Mouse (Mus musculus) hindbrain, embryonic 14.5 days (tissue): ENCODE measurements around the gene Frrs1. TPM values are rescaled to one million over a fixed set of nuclear protein-coding genes. Genes with fewer than 3 reads are reported as not detected.

Source experiments
- ATAC-seq: fragments of 200-750 bp; cut with Nextera tagmentation; 2 replicates; pipeline ENCODE4 v1.8.0; 2017; ENCODE audit warnings: moderate number of reproducible peaks, mild to moderate bottlenecking, moderate TSS enrichment, moderate library complexity; ENCODE audit not compliant: low FRiP score
- DNase-seq: peaks from one replicate; pipeline ENCODE4 v3.0.0-alpha.2; 2015; ENCODE audit warnings: low spot score
- H3K27ac ChIP-seq: fragments of 300-500 bp; sonication (generic); 2 replicates; pipeline ENCODE4 v1.5.1; 2014; ENCODE audit warnings: mild to moderate bottlenecking, moderate library complexity
- H3K27me3 ChIP-seq: fragments of 300-500 bp; sonication (generic); 2 replicates; pipeline ENCODE4 v1.6.1; 2014; ENCODE audit warnings: mild to moderate bottlenecking, low read length, mixed read lengths; ENCODE audit not compliant: control insufficient read depth, insufficient read depth
- H3K36me3 ChIP-seq: fragments of 300-500 bp; sonication (generic); replicated peaks from 2 replicates; pipeline ENCODE4 v1.6.1; 2014; ENCODE audit not compliant: control insufficient read depth, insufficient read depth
- H3K4me1 ChIP-seq: fragments of 300-500 bp; sonication (generic); replicated peaks from 2 replicates; pipeline ENCODE4 v1.6.1; 2014; ENCODE audit warnings: antibody characterized with exemption, low read length, mixed read lengths; ENCODE audit not compliant: control insufficient read depth, insufficient read depth
- H3K4me2 ChIP-seq: fragments of 300-500 bp; sonication (generic); replicated peaks from 2 replicates; pipeline ENCODE4 v1.6.1; 2014; ENCODE audit warnings: mild to moderate bottlenecking, moderate library complexity
- H3K4me3 ChIP-seq: fragments of 300-500 bp; sonication (generic); replicated peaks from 2 replicates; pipeline ENCODE4 v1.5.1; 2014; ENCODE audit warnings: mild to moderate bottlenecking, low read length
- H3K9ac ChIP-seq: fragments of 300-500 bp; sonication (generic); 2 replicates; pipeline ENCODE4 v1.6.1; 2014
- H3K9me3 ChIP-seq: fragments of 300-500 bp; sonication (generic); 2 replicates; pipeline ENCODE4 v1.6.1; 2016; ENCODE audit warnings: low read length; ENCODE audit not compliant: control insufficient read depth
- WGBS: fragments of 180-500 bp; shearing (Covaris S2); extraction: QIAGEN DNeasy Blood & Tissue Kit; methylation state at CpG from one replicate; pipeline ENCODE4 v1.1.7; 2014; 5-methylcytosine and 5-hydroxymethylcytosine counted together
- polyA plus RNA-seq: library from polyadenylated mRNA; unstranded; fragments of >200 nt; fragmentation: Nextera tagmentation; extraction: Ambion mirVana; gene quantifications from 2 replicates; pipeline ENCODE4 v1.2.1, GENCODE M21; 2014

Gene Frrs1
- polyA plus RNA-seq, 1 experiment from 2014 or later: 6.0 TPM

DNA sequence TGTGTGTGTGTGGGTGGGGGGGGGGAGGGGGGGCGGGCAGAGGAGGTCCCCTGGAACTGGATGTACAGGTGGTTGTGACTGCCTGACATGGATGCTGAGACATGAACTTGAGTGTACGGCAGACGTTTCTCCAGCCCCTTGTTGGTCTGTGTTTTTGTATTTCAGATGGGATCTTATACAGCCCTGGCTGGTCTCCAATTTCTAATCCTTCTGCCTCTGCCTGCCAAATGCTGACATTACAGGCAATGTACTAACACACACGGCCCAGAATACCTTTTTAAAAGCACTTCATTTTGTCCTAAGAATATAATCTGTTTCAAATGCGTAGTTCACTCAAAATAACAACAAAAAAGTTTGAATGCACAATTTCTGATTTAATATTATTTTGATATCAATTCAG, 27.9 kb upstream of the Frrs1 start:
- WGBS: 69% methylated on average over 5 of the region's 5 CpGs
- no peaks in the 10 kb centered on the region for H3K9me3 ChIP-seq
- DNase-seq (peak; percentile 36), ATAC-seq (no peak)
- H3K9ac ChIP-seq: no peak overlapping the region
- no peaks in the 10 kb centered on the region for H3K4me1 ChIP-seq
- no peak overlapping the region for H3K27ac ChIP-seq
- no peak overlapping the region for H3K4me3 ChIP-seq
- no peaks in the 10 kb centered on the region for H3K36me3 ChIP-seq
- no peaks in the 10 kb centered on the region for H3K27me3 ChIP-seq
- H3K4me2 ChIP-seq: no peak overlapping the region

DNA sequence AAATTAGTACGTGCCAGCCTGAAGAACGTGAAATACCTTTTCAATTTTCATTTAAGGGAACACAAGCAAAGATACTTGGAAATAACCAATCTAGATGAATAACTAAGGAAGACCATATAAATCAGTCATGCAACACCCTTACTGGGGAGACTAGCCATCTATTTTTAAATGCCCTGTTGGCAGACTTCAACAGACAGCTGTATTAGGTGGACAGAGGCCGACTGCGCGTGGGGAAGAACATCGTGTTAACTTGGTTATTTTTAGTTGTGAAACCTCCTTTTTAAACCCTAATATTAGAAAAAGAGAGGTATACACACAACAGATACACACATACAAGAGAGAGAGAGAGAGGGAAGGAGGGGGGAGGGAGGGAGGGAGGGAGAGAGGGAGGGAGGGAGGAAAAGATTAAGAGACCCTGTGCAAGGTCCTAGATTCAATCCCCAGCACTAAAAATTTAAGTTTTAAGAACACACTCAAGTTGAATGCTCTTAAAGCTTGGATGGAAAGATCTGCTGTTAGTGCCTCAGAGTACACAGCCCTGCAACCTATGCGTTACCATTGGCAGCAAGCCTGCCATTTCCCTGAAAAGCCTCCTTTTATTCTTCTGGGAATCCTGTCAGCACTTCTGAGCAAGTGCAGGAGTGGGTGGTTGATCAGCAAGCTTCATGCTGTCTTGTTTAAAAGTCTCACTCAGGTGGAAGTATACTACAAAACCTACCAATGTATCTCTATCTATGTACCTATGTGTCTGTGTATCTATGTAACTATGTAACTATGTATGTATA, 26.5 kb upstream of the Frrs1 start:
- no peak overlapping the region for H3K9ac ChIP-seq
- H3K27me3 ChIP-seq: no peaks in the 10 kb centered on the region
- H3K4me2 ChIP-seq: no peak overlapping the region
- no peaks in the 10 kb centered on the region for H3K9me3 ChIP-seq
- H3K4me1 ChIP-seq: no peaks in the 10 kb centered on the region
- ATAC-seq (no peak), DNase-seq (no peak)
- no peak overlapping the region for H3K4me3 ChIP-seq
- WGBS: 91% methylated on average over 7 of the region's 7 CpGs
- H3K36me3 ChIP-seq: no peaks in the 10 kb centered on the region
- no peak overlapping the region for H3K27ac ChIP-seq

DNA sequence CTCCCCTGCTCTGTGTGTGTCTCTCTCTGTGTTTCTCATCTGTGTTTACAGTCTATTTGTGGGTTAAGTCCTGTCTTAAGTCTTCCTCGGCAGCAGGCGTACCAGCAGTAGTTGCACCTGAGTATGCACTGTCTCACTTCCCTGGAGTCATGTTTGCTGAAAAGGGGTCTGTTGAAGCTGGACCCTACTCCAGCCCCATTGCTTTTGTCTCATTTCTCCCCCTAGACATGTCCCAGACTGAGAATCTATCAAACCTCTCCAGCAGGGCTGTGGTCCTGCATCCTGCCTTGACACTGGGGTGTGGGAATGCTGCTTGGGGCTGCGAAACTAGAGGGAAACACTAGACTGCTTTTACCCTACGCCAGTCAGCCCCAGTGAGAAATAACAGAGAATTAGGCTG, 25.8 kb upstream of the Frrs1 start:
- ATAC-seq (no peak), DNase-seq (no peak)
- Histone ChIP-seq H3K27ac (no peak overlapping the region), H3K4me2 (no peak overlapping the region), H3K9ac (no peak overlapping the region), H3K9me3 (no peaks in the 10 kb centered on the region), H3K4me1 (no peaks in the 10 kb centered on the region), H3K36me3 (no peaks in the 10 kb centered on the region), H3K27me3 (no peaks in the 10 kb centered on the region), H3K4me3 (no peak overlapping the region)
- WGBS: 86% methylated on average over 4 of the region's 4 CpGs

DNA sequence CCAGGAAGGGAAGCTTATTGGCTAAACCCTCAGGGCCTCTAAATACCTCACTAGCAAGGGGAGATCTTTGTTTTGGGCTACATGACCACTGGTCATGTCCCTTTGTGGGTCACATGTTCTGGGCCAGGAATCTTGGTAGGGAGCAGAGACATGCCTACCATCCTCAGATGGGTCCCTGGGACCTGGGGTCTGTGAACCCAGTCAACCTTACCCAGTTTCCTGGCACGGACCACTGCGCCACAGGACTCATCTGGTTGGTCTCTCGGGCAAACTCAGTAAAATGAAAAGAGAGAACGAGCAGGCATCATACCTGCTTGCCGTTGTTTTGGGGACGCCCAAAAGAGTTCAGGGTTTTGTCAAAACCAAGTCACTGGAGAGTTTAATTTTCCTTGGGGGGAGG, 25.0 kb upstream of the Frrs1 start:
- H3K9ac ChIP-seq: no peak overlapping the region
- ATAC-seq (no peak), DNase-seq (no peak)
- no peaks in the 10 kb centered on the region for H3K4me1 ChIP-seq
- H3K27me3 ChIP-seq: no peaks in the 10 kb centered on the region
- H3K27ac ChIP-seq: no peak overlapping the region
- H3K36me3 ChIP-seq: no peaks in the 10 kb centered on the region
- no peak overlapping the region for H3K4me3 ChIP-seq
- no peak overlapping the region for H3K4me2 ChIP-seq
- WGBS: 96% methylated on average over 6 of the region's 6 CpGs
- H3K9me3 ChIP-seq: no peaks in the 10 kb centered on the region

DNA sequence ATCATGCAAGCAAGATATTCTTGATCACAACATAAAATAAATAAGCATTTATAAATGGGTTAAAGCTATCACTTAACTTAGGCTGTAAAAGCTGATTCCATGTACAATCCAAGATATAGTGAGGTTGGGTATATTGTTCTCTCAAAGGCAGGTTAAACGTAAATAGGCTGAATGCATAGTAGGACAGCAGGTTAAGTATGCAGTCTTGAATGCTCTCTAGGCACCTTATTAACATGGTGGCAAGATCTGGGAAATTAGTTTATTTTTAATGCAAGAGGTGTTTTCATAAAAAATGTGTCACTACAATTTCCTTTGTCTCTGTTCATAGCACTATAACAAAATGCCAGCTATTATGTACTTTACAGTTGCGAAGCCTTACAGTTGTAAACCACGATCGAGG, 23.9 kb upstream of the Frrs1 start:
- Histone ChIP-seq H3K4me1 (no peaks in the 10 kb centered on the region), H3K27me3 (no peaks in the 10 kb centered on the region), H3K9ac (no peak overlapping the region; the same call in 1 of the 2 replicates), H3K4me3 (peak overlapping the region; percentile 23; the same call in 1 of the 2 replicates), H3K9me3 (no peaks in the 10 kb centered on the region), H3K27ac (no peak overlapping the region), H3K4me2 (peak overlapping the region; percentile 53), H3K36me3 (no peaks in the 10 kb centered on the region)
- DNase-seq (no peak), ATAC-seq (no peak)
- 77% methylated on average over 4 of the region's 4 CpGs for WGBS

DNA sequence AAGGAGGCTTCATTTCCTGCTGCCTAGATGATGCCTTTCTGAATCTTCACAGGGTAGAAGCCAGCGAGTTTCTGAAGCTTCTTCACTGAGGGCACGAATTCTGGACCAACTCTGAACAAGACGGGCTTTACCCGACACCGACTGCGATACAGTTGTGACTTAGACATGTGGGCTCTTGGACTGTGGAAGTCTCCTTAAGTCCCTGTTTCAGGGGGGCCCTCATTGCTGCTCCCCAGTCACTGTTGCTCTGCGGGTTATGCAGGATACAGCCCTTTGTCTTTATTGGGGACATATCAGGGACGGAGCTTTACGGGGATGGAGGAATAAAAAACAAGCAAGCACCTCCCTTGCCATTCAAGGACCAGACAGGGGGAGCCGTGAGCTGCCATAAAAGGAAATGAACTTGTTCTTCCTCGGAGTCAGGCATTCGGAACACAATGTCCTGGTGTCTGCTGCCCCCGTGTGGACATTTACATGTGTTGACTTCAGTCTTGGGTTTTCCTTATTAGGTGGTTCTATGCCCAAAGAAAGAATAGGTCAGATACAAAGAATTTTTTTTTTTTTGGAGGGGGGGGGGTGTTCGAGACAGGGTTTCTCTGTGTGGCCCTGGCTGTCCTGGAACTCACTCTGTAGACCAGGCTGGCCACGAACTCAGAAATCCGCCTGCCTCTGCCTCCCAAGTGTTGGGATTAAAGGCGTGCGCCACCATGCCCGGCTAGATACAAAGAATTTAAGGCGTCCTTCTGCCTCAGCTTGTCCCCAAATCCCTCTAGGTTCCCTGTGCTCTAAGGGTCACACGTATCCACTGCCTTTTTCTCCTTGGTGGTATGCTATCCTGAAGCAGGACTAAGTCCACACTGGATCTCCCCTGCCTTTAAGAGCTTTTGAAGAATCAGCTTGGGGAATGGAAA, 23.2 kb upstream of the Frrs1 start:
- H3K9me3 ChIP-seq: no peaks in the 10 kb centered on the region
- H3K27me3 ChIP-seq: no peaks in the 10 kb centered on the region
- no peaks in the 10 kb centered on the region for H3K36me3 ChIP-seq
- peak overlapping the region; percentile 41 for H3K9ac ChIP-seq
- peak overlapping the region; percentile 23 for H3K4me3 ChIP-seq
- ATAC-seq (peak; percentile 87), DNase-seq (peak; percentile 98)
- WGBS: 24% methylated on average over 21 of the region's 21 CpGs
- no peaks in the 10 kb centered on the region for H3K4me1 ChIP-seq
- H3K27ac ChIP-seq: no peak overlapping the region
- peak overlapping the region; percentile 53 for H3K4me2 ChIP-seq

DNA sequence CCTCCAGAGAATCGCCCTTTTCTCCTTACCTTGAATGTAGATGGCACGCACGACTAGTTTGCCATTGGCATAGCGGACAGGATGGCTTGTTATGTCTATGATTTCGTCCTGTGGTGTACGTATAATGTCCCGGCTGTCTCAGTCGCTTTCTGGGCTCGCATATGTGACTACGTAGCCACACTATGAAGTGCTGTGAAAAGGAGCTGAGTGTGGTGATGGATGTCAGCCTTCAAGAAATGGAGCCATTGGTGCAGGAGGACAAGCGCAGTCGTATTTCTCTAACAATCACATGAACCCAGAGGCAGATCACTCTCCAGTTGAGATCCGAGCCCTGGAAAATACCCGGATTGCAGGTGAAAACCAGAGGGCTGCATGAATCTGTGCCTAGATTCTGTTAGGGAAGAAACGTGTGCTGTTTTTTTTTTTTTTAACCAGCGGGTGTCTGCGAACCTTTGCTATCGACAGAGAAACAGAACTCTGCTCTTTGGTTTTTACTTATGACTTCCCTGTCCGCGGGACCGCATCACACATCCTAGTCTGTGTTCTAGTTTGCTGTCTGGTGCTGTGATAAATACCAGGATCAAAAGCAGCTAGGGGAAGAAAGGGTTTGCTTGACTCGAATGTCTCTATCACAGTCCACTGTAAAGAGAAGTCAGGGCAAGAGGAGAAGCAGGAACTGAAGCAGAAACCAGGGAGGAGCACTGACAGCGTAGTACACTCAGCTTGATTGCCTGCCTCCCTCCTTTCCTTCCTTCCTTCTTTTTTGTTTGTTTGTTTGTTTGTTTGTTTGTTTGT, 22.4 kb upstream of the Frrs1 start:
- Histone ChIP-seq H3K4me2 (no peak overlapping the region), H3K36me3 (no peaks in the 10 kb centered on the region), H3K4me3 (no peak overlapping the region), H3K9me3 (no peaks in the 10 kb centered on the region), H3K4me1 (no peaks in the 10 kb centered on the region), H3K27me3 (no peaks in the 10 kb centered on the region), H3K9ac (no peak overlapping the region), H3K27ac (no peak overlapping the region)
- WGBS: 77% methylated on average over 23 of the region's 23 CpGs
- DNase-seq: no peak
- ATAC-seq: no peak

DNA sequence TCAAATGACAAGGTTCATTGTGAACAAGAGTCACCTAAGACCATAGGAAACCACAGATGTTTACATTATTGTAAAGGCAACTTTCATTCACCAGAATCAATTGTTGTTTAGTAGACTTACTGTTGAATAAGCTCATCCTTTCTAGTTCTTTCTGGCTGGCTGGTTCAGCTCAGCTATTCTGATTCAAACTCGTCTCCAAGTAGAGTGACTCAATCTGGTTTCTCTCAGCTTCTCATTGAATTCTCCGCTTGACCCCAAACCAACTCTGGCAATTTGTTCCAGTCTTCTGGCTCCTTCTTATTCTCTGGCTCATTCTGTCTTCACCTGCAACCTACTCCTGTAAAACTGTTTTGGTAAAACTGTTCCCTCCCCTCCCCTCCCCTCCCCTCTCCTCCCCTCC, 18.0 kb upstream of the Frrs1 start:
- ATAC-seq (no peak), DNase-seq (no peak)
- Histone ChIP-seq H3K27ac (no peak overlapping the region), H3K4me2 (no peak overlapping the region), H3K36me3 (no peaks in the 10 kb centered on the region), H3K9ac (no peak overlapping the region), H3K4me3 (no peak overlapping the region), H3K9me3 (no peaks in the 10 kb centered on the region), H3K4me1 (no peaks in the 10 kb centered on the region), H3K27me3 (no peaks in the 10 kb centered on the region)
- WGBS: 71% methylated on average over 2 of the region's 2 CpGs
